Mouse (Mus musculus) ZHBTc4 (cell line): Measurements from ENCODE around the gene Syn3.
A peak's percentile ranks its signal among the peaks of the same experiment; 100 is the strongest.

Source experiments
- DNase-seq: peaks from one replicate; pipeline ENCODE4 v3.0.0-alpha.2; 2011; ENCODE audit warnings: low read depth, low spot score

The Syn3 gene

GRCm38 (mm10) chr10:86339649-86340379, 158.9 kb downstream of the Syn3 start:
- peak; percentile 40 for DNase-seq

GRCm38 (mm10) chr10:86339121-86339520, 159.6 kb downstream of the Syn3 start:
- DNase-seq = no peak

- DNase-seq = peak; percentile 74
These were observed 160.5 kb downstream of the Syn3 start for GRCm38 (mm10) chr10:86338121-86338715.

- DNase-seq = no peak
These were observed 161.5 kb downstream of the Syn3 start for GRCm38 (mm10) chr10:86337239-86337638.

- no peak for DNase-seq
These were observed 162.2 kb downstream of the Syn3 start for GRCm38 (mm10) chr10:86336506-86336905.

GRCm38 (mm10) chr10:86334581-86334980, 164.1 kb downstream of the Syn3 start:
- DNase-seq = no peak

GRCm38 (mm10) chr10:86332942-86333341, 165.8 kb downstream of the Syn3 start:
- no peak for DNase-seq

- no peak for DNase-seq
These were observed 166.9 kb downstream of the Syn3 start for GRCm38 (mm10) chr10:86331681-86332281.

GRCm38 (mm10) chr10:86330993-86331680, 167.6 kb downstream of the Syn3 start:
- no peak for DNase-seq

GRCm38 (mm10) chr10:86329241-86329882, 169.3 kb downstream of the Syn3 start:
- DNase-seq = no peak

- peak; percentile 21 for DNase-seq
These were observed 170.0 kb downstream of the Syn3 start for GRCm38 (mm10) chr10:86328691-86329090.

- no peak for DNase-seq
These were observed 170.6 kb downstream of the Syn3 start for GRCm38 (mm10) chr10:86328143-86328542.

GRCm38 (mm10) chr10:86325272-86325671, 173.4 kb downstream of the Syn3 start:
- DNase-seq = no peak

- DNase-seq = no peak
These were observed 175.3 kb downstream of the Syn3 start for GRCm38 (mm10) chr10:86323275-86323994.

- no peak for DNase-seq
These were observed 176.7 kb downstream of the Syn3 start for GRCm38 (mm10) chr10:86322006-86322405.

- no peak for DNase-seq
These were observed 177.5 kb downstream of the Syn3 start for GRCm38 (mm10) chr10:86321194-86321593.

GRCm38 (mm10) chr10:86320204-86320603, 178.5 kb downstream of the Syn3 start:
- DNase-seq = no peak

GRCm38 (mm10) chr10:86319526-86319925, 179.2 kb downstream of the Syn3 start:
- peak; percentile 75 for DNase-seq

- DNase-seq = no peak
These were observed 180.1 kb downstream of the Syn3 start for GRCm38 (mm10) chr10:86318552-86319140.

- DNase-seq = no peak
These were observed 181.1 kb downstream of the Syn3 start for GRCm38 (mm10) chr10:86317633-86318032.

GRCm38 (mm10) chr10:86315513-86315912, 183.2 kb downstream of the Syn3 start:
- no peak for DNase-seq
